Mouse (Mus musculus): ENCODE measurements around the gene B3gat2. TPM values are rescaled to one million over a fixed set of nuclear protein-coding genes. Genes with fewer than 3 reads are reported as not detected.

The B3gat2 gene
- polyA plus RNA-seq, 1 experiment, result not detected

DNA sequence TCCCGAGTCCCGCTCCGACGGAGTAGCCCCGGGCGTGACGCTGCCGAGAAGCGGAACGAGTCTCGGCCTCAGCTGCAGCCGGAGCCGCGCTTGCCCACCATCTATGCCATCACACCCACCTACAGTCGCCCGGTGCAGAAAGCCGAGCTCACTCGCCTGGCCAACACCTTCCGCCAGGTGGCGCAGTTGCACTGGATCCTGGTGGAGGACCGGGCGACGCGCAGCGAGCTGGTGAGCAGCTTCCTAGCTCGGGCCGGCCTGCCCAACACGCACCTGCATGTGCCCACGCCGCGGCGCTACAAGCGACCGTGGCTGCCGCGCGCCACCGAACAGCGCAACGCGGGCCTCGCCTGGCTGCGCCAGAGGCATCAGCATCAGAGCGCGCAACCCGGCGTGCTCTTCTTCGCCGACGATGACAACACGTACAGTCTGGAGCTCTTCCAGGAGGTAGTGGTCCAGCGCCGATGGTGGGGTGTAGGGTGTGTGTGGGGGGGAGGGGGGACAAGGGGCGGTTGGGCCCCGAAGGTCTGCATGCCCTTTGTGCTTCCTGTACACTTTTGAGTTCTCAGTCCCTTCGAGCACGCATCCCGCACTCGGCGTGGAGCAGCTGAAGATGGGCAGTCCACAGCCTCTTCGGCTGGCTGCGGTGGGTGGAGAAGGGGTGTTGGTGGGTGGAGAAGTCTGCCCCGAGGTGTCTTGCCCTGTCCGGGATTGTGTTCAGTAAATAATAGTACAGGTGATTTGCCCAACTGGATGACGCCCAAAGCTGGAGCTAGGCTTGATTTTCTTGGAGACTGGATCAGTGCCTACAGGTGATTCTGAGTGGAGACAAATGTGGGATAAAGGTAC, 1.5 kb downstream of the B3gat2 start:
- Histone ChIP-seq H3K4me1 (ENCODE audit: control insufficient read depth, insufficient read depth, low read length) (no peaks in the 10 kb centered on the region), H3K27me3 (ENCODE audit: control insufficient read depth, insufficient read depth, low read length, poor library complexity, severe bottlenecking) (peaks cover 4% of the 10 kb centered on the region), H3K36me3 (ENCODE audit: control insufficient read depth, insufficient read depth, low read length, poor library complexity, severe bottlenecking) (no peaks in the 10 kb centered on the region), H3K9me3 (replicated peaks; ENCODE audit: control insufficient read depth, insufficient read depth, low read length, poor library complexity, severe bottlenecking) (no peaks in the 10 kb centered on the region), H3K27ac (ENCODE audit: insufficient read depth, low read length) (no peak overlapping the region), H3K9ac (ENCODE audit: low read depth, poor library complexity, severe bottlenecking) (no peak overlapping the region), H3K4me3 (ENCODE audit: low read depth, low read length) (peak overlapping the region; percentile 55)
- TF ChIP-seq POLR2A (IDR thresholded peaks at IDR 0.05; ENCODE audit: insufficient read depth, low read length) (no peak), EP300 (IDR thresholded peaks at IDR 0.05; ENCODE audit: insufficient read depth, low read depth, low read length) (no peak), CTCF (IDR thresholded peaks at IDR 0.05; ENCODE audit: low read depth, low read length) (peak; percentile 97)

DNA sequence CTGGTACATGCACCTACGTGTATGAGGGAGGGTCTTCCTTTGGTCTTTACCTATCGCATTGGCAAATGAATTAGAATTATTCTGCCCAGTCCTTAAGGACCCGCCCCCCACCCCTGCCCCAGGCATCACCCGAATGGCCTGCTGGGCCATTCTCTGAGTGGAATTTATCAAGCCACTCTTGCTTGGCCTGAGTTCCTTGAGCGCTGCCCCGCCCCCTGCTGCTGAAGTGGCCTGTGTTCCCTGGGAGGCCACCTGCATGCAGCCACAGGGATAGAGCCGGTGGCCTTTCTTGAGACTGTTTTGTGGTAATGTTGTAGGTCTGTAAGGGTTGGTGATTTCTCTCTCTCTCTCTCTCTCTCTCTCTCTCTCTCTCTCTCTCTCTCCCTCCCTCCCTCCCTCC, 2.2 kb downstream of the B3gat2 start:
- H3K9me3 ChIP-seq (replicated peaks; ENCODE audit: control insufficient read depth, insufficient read depth, low read length, poor library complexity, severe bottlenecking), result no peaks in the 10 kb centered on the region
- no peak for TF ChIP-seq CTCF (IDR thresholded peaks at IDR 0.05; ENCODE audit: low read depth, low read length)
- TF ChIP-seq EP300 (IDR thresholded peaks at IDR 0.05; ENCODE audit: insufficient read depth, low read depth, low read length), result no peak
- no peak for TF ChIP-seq POLR2A (IDR thresholded peaks at IDR 0.05; ENCODE audit: insufficient read depth, low read length)
- peaks cover 4% of the 10 kb centered on the region for H3K27me3 ChIP-seq (ENCODE audit: control insufficient read depth, insufficient read depth, low read length, poor library complexity, severe bottlenecking)
- H3K27ac ChIP-seq (ENCODE audit: insufficient read depth, low read length), result no peak overlapping the region
- H3K36me3 ChIP-seq (ENCODE audit: control insufficient read depth, insufficient read depth, low read length, poor library complexity, severe bottlenecking), result no peaks in the 10 kb centered on the region
- H3K9ac ChIP-seq (ENCODE audit: low read depth, poor library complexity, severe bottlenecking), result no peak overlapping the region
- no peaks in the 10 kb centered on the region for H3K4me1 ChIP-seq (ENCODE audit: control insufficient read depth, insufficient read depth, low read length)
- H3K4me3 ChIP-seq (ENCODE audit: low read depth, low read length), result no peak overlapping the region

DNA sequence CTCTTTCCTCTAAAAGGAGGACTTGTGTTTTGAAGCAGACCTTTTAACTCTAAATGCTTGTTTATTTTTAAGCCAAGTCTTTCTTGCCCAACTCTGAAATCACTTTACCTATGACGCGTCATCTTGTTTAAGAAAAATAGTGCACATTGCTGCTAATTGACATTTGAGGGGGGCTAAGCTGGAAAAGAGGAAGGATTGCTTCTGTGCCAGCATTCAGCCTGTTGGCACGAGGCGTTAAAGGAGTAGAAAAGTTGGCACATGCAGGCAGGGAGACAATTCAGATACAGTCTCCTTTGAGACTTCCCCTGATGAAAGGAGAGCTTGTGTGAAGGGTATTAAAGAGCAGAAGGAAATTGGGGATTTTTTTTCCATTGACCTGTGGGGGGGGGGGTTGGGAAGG, 3.2 kb downstream of the B3gat2 start:
- no peak overlapping the region for H3K4me3 ChIP-seq (ENCODE audit: low read depth, low read length)

DNA sequence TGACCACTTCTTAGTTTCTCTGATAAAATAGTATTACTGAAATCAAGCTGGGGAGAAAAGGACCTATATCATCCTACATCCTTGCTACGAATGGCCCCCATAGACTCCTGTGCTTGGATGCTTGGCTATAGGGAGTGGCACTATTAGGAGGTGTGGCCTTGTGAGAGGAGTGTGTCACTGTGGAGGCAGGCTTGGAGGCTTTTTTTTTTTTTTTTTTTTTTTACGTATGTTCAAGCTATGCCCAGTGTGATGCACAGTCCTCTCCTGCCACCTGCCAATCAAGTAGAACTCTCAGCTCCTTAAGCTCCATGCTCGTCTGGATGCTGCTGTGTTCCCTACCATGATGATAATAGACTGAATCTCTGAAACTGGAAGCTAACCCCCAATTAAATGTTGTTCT, 11.5 kb downstream of the B3gat2 start:
- no peak overlapping the region for H3K9ac ChIP-seq (ENCODE audit: low read depth, poor library complexity, severe bottlenecking)
- H3K4me3 ChIP-seq (ENCODE audit: low read depth, low read length), result no peak overlapping the region
- H3K27me3 ChIP-seq (ENCODE audit: control insufficient read depth, insufficient read depth, low read length, poor library complexity, severe bottlenecking), result no peaks in the 10 kb centered on the region
- H3K9me3 ChIP-seq (replicated peaks; ENCODE audit: control insufficient read depth, insufficient read depth, low read length, poor library complexity, severe bottlenecking), result no peaks in the 10 kb centered on the region
- no peaks in the 10 kb centered on the region for H3K36me3 ChIP-seq (ENCODE audit: control insufficient read depth, insufficient read depth, low read length, poor library complexity, severe bottlenecking)
- TF ChIP-seq POLR2A (IDR thresholded peaks at IDR 0.05; ENCODE audit: insufficient read depth, low read length), result no peak
- TF ChIP-seq CTCF (IDR thresholded peaks at IDR 0.05; ENCODE audit: low read depth, low read length), result no peak
- TF ChIP-seq EP300 (IDR thresholded peaks at IDR 0.05; ENCODE audit: insufficient read depth, low read depth, low read length), result no peak
- no peaks in the 10 kb centered on the region for H3K4me1 ChIP-seq (ENCODE audit: control insufficient read depth, insufficient read depth, low read length)
- H3K27ac ChIP-seq (ENCODE audit: insufficient read depth, low read length), result no peak overlapping the region

More for the DNA sequence above, 3.2 kb downstream of the B3gat2 start:
- no peak overlapping the region for H3K9ac ChIP-seq (ENCODE audit: low read depth, poor library complexity, severe bottlenecking)
- H3K27me3 ChIP-seq (ENCODE audit: control insufficient read depth, insufficient read depth, low read length, poor library complexity, severe bottlenecking), result peaks cover 4% of the 10 kb centered on the region
- no peak overlapping the region for H3K27ac ChIP-seq (ENCODE audit: insufficient read depth, low read length)
- TF ChIP-seq EP300 (IDR thresholded peaks at IDR 0.05; ENCODE audit: insufficient read depth, low read depth, low read length), result no peak
- TF ChIP-seq POLR2A (IDR thresholded peaks at IDR 0.05; ENCODE audit: insufficient read depth, low read length), result no peak
- TF ChIP-seq CTCF (IDR thresholded peaks at IDR 0.05; ENCODE audit: low read depth, low read length), result no peak
- H3K9me3 ChIP-seq (replicated peaks; ENCODE audit: control insufficient read depth, insufficient read depth, low read length, poor library complexity, severe bottlenecking), result no peaks in the 10 kb centered on the region
- no peaks in the 10 kb centered on the region for H3K36me3 ChIP-seq (ENCODE audit: control insufficient read depth, insufficient read depth, low read length, poor library complexity, severe bottlenecking)
- no peaks in the 10 kb centered on the region for H3K4me1 ChIP-seq (ENCODE audit: control insufficient read depth, insufficient read depth, low read length)

DNA sequence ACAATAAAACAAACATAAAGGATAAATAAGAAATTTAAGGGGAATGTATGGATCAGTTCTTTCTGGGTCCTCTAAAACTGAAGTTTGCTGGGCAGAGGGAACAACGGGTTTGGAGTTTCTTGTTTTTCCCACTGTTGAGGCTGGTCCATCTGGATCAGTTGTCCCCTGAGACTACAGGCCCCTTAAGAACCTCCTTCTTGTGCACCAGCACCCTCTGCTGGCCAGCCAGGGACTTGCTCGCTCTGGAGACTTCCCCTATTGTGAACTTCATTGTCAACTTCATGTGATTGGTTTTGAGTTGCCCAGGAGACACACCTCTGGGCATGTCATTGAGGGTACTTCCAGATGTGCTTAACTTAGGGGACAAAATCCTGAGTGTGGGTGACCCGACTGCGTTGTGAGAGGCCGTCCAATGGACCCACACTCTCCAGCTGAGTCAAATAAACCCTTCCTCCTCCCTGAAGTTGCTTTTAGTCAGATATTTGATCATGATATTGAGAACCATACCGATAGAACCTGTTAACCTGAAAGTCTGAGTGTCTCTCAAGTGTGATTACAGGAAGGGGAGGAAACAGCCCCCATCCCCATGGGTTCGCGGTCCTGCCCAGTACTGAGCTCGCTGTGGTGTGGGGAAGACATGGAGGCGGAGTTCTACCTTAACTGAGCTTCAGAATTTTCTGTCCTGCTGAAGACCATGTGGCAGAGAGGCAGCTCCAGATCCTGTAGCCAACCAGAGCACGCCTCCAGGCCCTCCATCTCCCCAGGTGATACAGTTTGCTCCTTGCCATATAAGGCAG, 31.4 kb downstream of the B3gat2 start:
- Histone ChIP-seq H3K4me3 (ENCODE audit: low read depth, low read length) (no peak overlapping the region), H3K27ac (ENCODE audit: insufficient read depth, low read length) (no peak overlapping the region)

More for the DNA sequence above, 31.4 kb downstream of the B3gat2 start:
- H3K27me3 ChIP-seq (ENCODE audit: control insufficient read depth, insufficient read depth, low read length, poor library complexity, severe bottlenecking), result no peaks in the 10 kb centered on the region
- H3K9ac ChIP-seq (ENCODE audit: low read depth, poor library complexity, severe bottlenecking), result no peak overlapping the region
- H3K4me1 ChIP-seq (ENCODE audit: control insufficient read depth, insufficient read depth, low read length), result no peaks in the 10 kb centered on the region
- TF ChIP-seq CTCF (IDR thresholded peaks at IDR 0.05; ENCODE audit: low read depth, low read length), result peak; percentile 90
- TF ChIP-seq EP300 (IDR thresholded peaks at IDR 0.05; ENCODE audit: insufficient read depth, low read depth, low read length), result no peak
- no peak for TF ChIP-seq POLR2A (IDR thresholded peaks at IDR 0.05; ENCODE audit: insufficient read depth, low read length)
- H3K9me3 ChIP-seq (replicated peaks; ENCODE audit: control insufficient read depth, insufficient read depth, low read length, poor library complexity, severe bottlenecking), result no peaks in the 10 kb centered on the region
- H3K36me3 ChIP-seq (ENCODE audit: control insufficient read depth, insufficient read depth, low read length, poor library complexity, severe bottlenecking), result no peaks in the 10 kb centered on the region

Measured in ES-Bruce4 (cell line).